16 mouse cellular contexts compared by ENCODE assay signal in the genomic region with DNA sequence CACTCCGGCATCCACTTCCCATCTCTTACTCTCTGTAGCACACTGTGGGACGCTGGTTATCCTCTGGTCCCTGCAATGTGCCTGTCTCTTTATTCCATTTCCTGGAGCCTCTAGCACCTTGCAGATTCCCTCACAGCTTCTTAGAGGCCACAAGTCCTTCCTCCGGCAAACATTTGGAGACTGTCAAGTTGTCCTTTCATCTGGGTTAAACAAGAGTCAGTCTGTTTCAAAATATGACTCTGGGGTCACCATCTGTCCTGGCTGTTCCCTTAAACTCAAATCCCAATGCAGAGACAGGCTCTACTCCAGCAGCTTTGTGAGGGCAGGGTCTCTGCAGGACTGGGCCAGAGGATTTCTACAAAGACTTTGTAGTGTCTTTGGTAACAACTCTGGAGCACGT. TPM values are rescaled to one million over a fixed set of nuclear protein-coding genes. Genes with fewer than 3 reads are reported as not detected.
DNase-seq lines count a peak whose midpoint lies in the region; ATAC-seq lines count a peak whose summit lies in the region.
"Had no signal": no experiment of that assay in that cellular context is flagged by ENCODE, and none has a peak within 500 bp of the region (broad histone marks: within the 10 kb centered on the region; RNA-seq: fewer than 3 reads in every experiment).

No protein-coding gene starts in this region.

- H3K4me1 ChIP-seq in forebrain, embryonic 16.5 days (replicated peaks; ENCODE audit: control insufficient read depth, insufficient read depth, low read length), result peaks cover 19% of the 10 kb centered on the region
- H3K4me1 ChIP-seq in forebrain, embryonic 12.5 days, result peaks cover 4% of the 10 kb centered on the region; the same call in 1 of the 2 replicates
- H3K4me1 ChIP-seq in heart, embryonic 13.5 days, result peaks cover 29% of the 10 kb centered on the region
- H3K4me1 ChIP-seq in heart, embryonic 12.5 days (replicated peaks), result peaks cover 18% of the 10 kb centered on the region
- H3K4me1 ChIP-seq in lung, embryonic 15.5 days, result peaks cover 30% of the 10 kb centered on the region
- H3K4me1 ChIP-seq in stomach, embryonic 15.5 days, result 0 out of 2 replicates have a peak, but pooled peaks cover 18% of the 10 kb centered on the region

- no peak overlapping the region for H3K4me3 ChIP-seq in forebrain, embryonic 16.5 days (replicated peaks; ENCODE audit: low read length)
- no peak overlapping the region for H3K4me3 ChIP-seq in forebrain, embryonic 12.5 days (replicated peaks)
- no peak overlapping the region for H3K4me3 ChIP-seq in heart, embryonic 13.5 days
- H3K4me3 ChIP-seq in heart, embryonic 12.5 days, result no peak overlapping the region
- no peak overlapping the region for H3K4me3 ChIP-seq in lung, embryonic 15.5 days
- H3K4me3 ChIP-seq in stomach, embryonic 15.5 days (replicated peaks), result no peak overlapping the region
- H3K4me3 ChIP-seq: embryonic facial prominence, embryonic 13.5 days; hindbrain, embryonic 15.5 days had no signal

- H3K27ac ChIP-seq in forebrain, embryonic 16.5 days (ENCODE audit: low read length), result 0 out of 2 replicates have a peak overlapping the region, but pooled peaks have one; percentile 4
- H3K27ac ChIP-seq in forebrain, embryonic 12.5 days, result no peak overlapping the region
- H3K27ac ChIP-seq in heart, embryonic 13.5 days (replicated peaks), result peak overlapping the region; percentile 28; the same call in 1 of the 2 replicates
- H3K27ac ChIP-seq in heart, embryonic 12.5 days (ENCODE audit: poor library complexity, severe bottlenecking), result no peak overlapping the region
- peak overlapping the region; percentile 58; the same call in 1 of the 2 replicates for H3K27ac ChIP-seq in lung, embryonic 15.5 days
- peak overlapping the region; percentile 45; the same call in 1 of the 2 replicates for H3K27ac ChIP-seq in stomach, embryonic 15.5 days
- H3K27ac ChIP-seq: hindbrain, embryonic 15.5 days had no signal

- no peak for ATAC-seq in forebrain, embryonic 16.5 days
- ATAC-seq in forebrain, embryonic 12.5 days (ENCODE audit: low FRiP score), result no peak
- no peak for ATAC-seq in heart, embryonic 13.5 days (ENCODE audit: extremely low read depth, insufficient number of reproducible peaks, low FRiP score, low TSS enrichment)
- no peak for ATAC-seq in heart, embryonic 12.5 days (ENCODE audit: insufficient number of reproducible peaks, low FRiP score)
- no peak for ATAC-seq in lung, embryonic 15.5 days (ENCODE audit: borderline replicate concordance, extremely low read depth, low FRiP score, low TSS enrichment)
- no peak for ATAC-seq in stomach, embryonic 15.5 days (ENCODE audit: insufficient read depth, low FRiP score, low read depth)
- ATAC-seq: activated CD4-positive, CD25-positive, alpha-beta regulatory T cell, adult 4 months had no signal

- no peak for DNase-seq in lung, postnatal 14 days
- no peak for DNase-seq in MN1 (ENCODE audit: low spot score)
- DNase-seq: adrenal gland, postnatal 14 days; cerebellum, adult 11-12 months; cerebellum, adult 9-10 months; cerebellum, postnatal 36 days had no signal

- H3K36me3 ChIP-seq in forebrain, embryonic 16.5 days (ENCODE audit: control insufficient read depth, insufficient read depth), result no peaks in the 10 kb centered on the region
- H3K36me3 ChIP-seq in forebrain, embryonic 12.5 days (replicated peaks), result no peaks in the 10 kb centered on the region
- no peaks in the 10 kb centered on the region for H3K36me3 ChIP-seq in heart, embryonic 13.5 days
- no peaks in the 10 kb centered on the region for H3K36me3 ChIP-seq in heart, embryonic 12.5 days
- no peaks in the 10 kb centered on the region for H3K36me3 ChIP-seq in lung, embryonic 15.5 days
- H3K36me3 ChIP-seq in stomach, embryonic 15.5 days, result no peaks in the 10 kb centered on the region
- H3K36me3 ChIP-seq: embryonic facial prominence, embryonic 13.5 days; hindbrain, embryonic 15.5 days had no signal

- no peaks in the 10 kb centered on the region for H3K9me3 ChIP-seq in forebrain, embryonic 16.5 days (ENCODE audit: control insufficient read depth, low read length)
- no peaks in the 10 kb centered on the region for H3K9me3 ChIP-seq in forebrain, embryonic 12.5 days
- 0 out of 2 replicates have a peak, but pooled peaks cover 3% of the 10 kb centered on the region for H3K9me3 ChIP-seq in heart, embryonic 13.5 days
- H3K9me3 ChIP-seq in heart, embryonic 12.5 days (replicated peaks), result 0 out of 2 replicates have a peak, but pooled peaks cover 3% of the 10 kb centered on the region
- no peaks in the 10 kb centered on the region for H3K9me3 ChIP-seq in lung, embryonic 15.5 days
- no peaks in the 10 kb centered on the region for H3K9me3 ChIP-seq in stomach, embryonic 15.5 days
- H3K9me3 ChIP-seq: embryonic facial prominence, embryonic 13.5 days; hindbrain, embryonic 15.5 days had no signal

- WGBS in forebrain, embryonic 16.5 days, result 75% methylated on average over 4 of the region's 4 CpGs
- 71% methylated on average over 4 of the region's 4 CpGs for WGBS in forebrain, embryonic 12.5 days
- WGBS in heart, embryonic 13.5 days, result 60% methylated on average over 4 of the region's 4 CpGs
- WGBS in heart, embryonic 12.5 days, result 68% methylated on average over 4 of the region's 4 CpGs
- 37% methylated on average over 4 of the region's 4 CpGs for WGBS in lung, embryonic 15.5 days
- 40% methylated on average over 4 of the region's 4 CpGs for WGBS in stomach, embryonic 15.5 days

- no peaks in the 10 kb centered on the region for H3K27me3 ChIP-seq in forebrain, embryonic 16.5 days (replicated peaks; ENCODE audit: control insufficient read depth, insufficient read depth, low read length)
- no peaks in the 10 kb centered on the region for H3K27me3 ChIP-seq in forebrain, embryonic 12.5 days
- no peaks in the 10 kb centered on the region for H3K27me3 ChIP-seq in heart, embryonic 13.5 days (replicated peaks)
- no peaks in the 10 kb centered on the region for H3K27me3 ChIP-seq in heart, embryonic 12.5 days (replicated peaks)
- H3K27me3 ChIP-seq in lung, embryonic 15.5 days, result no peaks in the 10 kb centered on the region
- no peaks in the 10 kb centered on the region for H3K27me3 ChIP-seq in stomach, embryonic 15.5 days (replicated peaks)
- H3K27me3 ChIP-seq: embryonic facial prominence, embryonic 13.5 days; hindbrain, embryonic 15.5 days; Patski had no signal

- H3K9ac ChIP-seq in forebrain, embryonic 16.5 days (replicated peaks; ENCODE audit: low read depth, low read length), result no peak overlapping the region
- no peak overlapping the region for H3K9ac ChIP-seq in forebrain, embryonic 12.5 days
- H3K9ac ChIP-seq in heart, embryonic 13.5 days, result no peak overlapping the region
- H3K9ac ChIP-seq in heart, embryonic 12.5 days, result no peak overlapping the region
- no peak overlapping the region for H3K9ac ChIP-seq in lung, embryonic 15.5 days
- H3K9ac ChIP-seq in stomach, embryonic 15.5 days, result no peak overlapping the region
- H3K9ac ChIP-seq: embryonic facial prominence, embryonic 13.5 days; hindbrain, embryonic 15.5 days had no signal

- no peak overlapping the region for H3K4me2 ChIP-seq in forebrain, embryonic 16.5 days (ENCODE audit: low read length)
- no peak overlapping the region for H3K4me2 ChIP-seq in forebrain, embryonic 12.5 days
- H3K4me2 ChIP-seq in heart, embryonic 13.5 days, result no peak overlapping the region
- no peak overlapping the region for H3K4me2 ChIP-seq in heart, embryonic 12.5 days
- H3K4me2 ChIP-seq in lung, embryonic 15.5 days, result no peak overlapping the region
- no peak overlapping the region for H3K4me2 ChIP-seq in stomach, embryonic 15.5 days
- H3K4me2 ChIP-seq: embryonic facial prominence, embryonic 13.5 days; hindbrain, embryonic 15.5 days had no signal

RNA-seq across cellular contexts. Expression of gene Col15a1, which starts 19.1 kb away (rescaled TPM):
- polyA plus RNA-seq in forebrain, embryonic 16.5 days (2015; fragmentation: Nextera tagmentation; extraction: Ambion mirVana), result 2.8 and 2.9 TPM in 2 replicates
- 4.5 and 5.2 TPM in 2 replicates for polyA plus RNA-seq in forebrain, embryonic 12.5 days (2016; fragmentation: Nextera tagmentation; extraction: Ambion mirVana)
- 4.7 and 6.4 TPM in 2 replicates for polyA plus RNA-seq in heart, embryonic 13.5 days (2015; fragmentation: Nextera tagmentation; extraction: Ambion mirVana)
- 2.2 and 2.4 TPM in 2 replicates for polyA plus RNA-seq in heart, embryonic 12.5 days (2016; fragmentation: Nextera tagmentation; extraction: Ambion mirVana)
- polyA plus RNA-seq in lung, embryonic 15.5 days (2015; fragmentation: Nextera tagmentation; extraction: Ambion mirVana), result 22.6 and 25.8 TPM in 2 replicates
- polyA plus RNA-seq in stomach, embryonic 15.5 days (2015; fragmentation: Nextera tagmentation; extraction: Ambion mirVana), result 23.1 and 23.7 TPM in 2 replicates

Comparison
In these comparisons a context has a peak if more than half of its experiments do, and no peak if none do; other contexts are left out.
1. H3K27ac ChIP-seq: peak in forebrain, embryonic 16.5 days (single experiment), heart, embryonic 13.5 days (single experiment), lung, embryonic 15.5 days (single experiment) and stomach, embryonic 15.5 days (single experiment); none in forebrain, embryonic 12.5 days (single experiment) and heart, embryonic 12.5 days (single experiment).